ENCODE assay signal across 34 mouse cellular contexts in the genomic region with DNA sequence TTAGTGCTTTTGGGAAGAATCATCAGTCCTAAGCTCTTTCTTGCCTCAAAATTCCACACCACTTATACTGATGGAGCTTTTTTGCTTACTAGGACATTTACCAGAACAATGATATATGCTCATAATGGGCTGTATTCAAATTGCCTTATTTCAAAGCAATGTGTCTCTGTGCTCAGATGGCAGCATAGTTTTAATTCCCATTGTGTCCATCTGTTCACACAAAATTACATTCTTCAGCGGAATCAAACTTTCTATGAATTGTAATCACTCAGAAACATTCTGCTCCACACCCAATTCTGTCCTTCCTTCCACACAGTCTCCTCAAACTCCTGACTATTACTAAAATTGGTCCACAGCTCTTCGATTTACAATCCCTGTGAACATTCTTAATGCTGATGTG.
"Had no signal": no experiment of that assay in that cellular context is flagged by ENCODE, and none has a peak within 500 bp of the region (broad histone marks: within the 10 kb centered on the region; RNA-seq: fewer than 3 reads in every experiment).

No protein-coding gene starts in this region.

- ATAC-seq: hindbrain, embryonic 16.5 days; hindbrain, postnatal 0 days; inflammation-experienced regulatory T-cells, adult 6 months; intestine, embryonic 15.5 days; intestine, embryonic 16.5 days; intestine, postnatal 0 days had no signal

- H3K9ac ChIP-seq: heart, embryonic 12.5 days; heart, embryonic 13.5 days; heart, embryonic 15.5 days; hindbrain, embryonic 12.5 days; hindbrain, embryonic 13.5 days; hindbrain, embryonic 14.5 days; hindbrain, embryonic 15.5 days; intestine, embryonic 15.5 days; kidney, embryonic 15.5 days had no signal

- H3K36me3 ChIP-seq: heart, embryonic 12.5 days; heart, embryonic 13.5 days; heart, embryonic 15.5 days; hindbrain, embryonic 10.5 days; hindbrain, embryonic 12.5 days; hindbrain, embryonic 13.5 days; hindbrain, embryonic 15.5 days; intestine, embryonic 15.5 days; kidney, embryonic 15.5 days had no signal

- H3K27ac ChIP-seq: heart, embryonic 13.5 days; heart, embryonic 15.5 days; hindbrain, embryonic 10.5 days; hindbrain, embryonic 12.5 days; hindbrain, embryonic 13.5 days; hindbrain, embryonic 14.5 days; hindbrain, embryonic 15.5 days; hindbrain, postnatal 0 days; intestine, embryonic 15.5 days; kidney, embryonic 15.5 days; kidney, postnatal 0 days; layer of hippocampus, adult 2 months; left cerebral cortex, adult 2 months had no signal

- H3K4me3 ChIP-seq: heart, embryonic 12.5 days; heart, embryonic 13.5 days; heart, embryonic 15.5 days; hindbrain, embryonic 10.5 days; hindbrain, embryonic 12.5 days; hindbrain, embryonic 13.5 days; hindbrain, embryonic 15.5 days; intestine, embryonic 15.5 days; kidney, embryonic 15.5 days; layer of hippocampus, adult 2 months; left cerebral cortex, adult 2 months had no signal

- H3K9me3 ChIP-seq: heart, embryonic 12.5 days; heart, embryonic 13.5 days; heart, embryonic 15.5 days; hindbrain, embryonic 10.5 days; hindbrain, embryonic 12.5 days; hindbrain, embryonic 13.5 days; hindbrain, embryonic 15.5 days; intestine, embryonic 15.5 days; kidney, embryonic 15.5 days had no signal

- H3K4me2 ChIP-seq: heart, embryonic 11.5 days; heart, embryonic 12.5 days; heart, embryonic 13.5 days; heart, embryonic 15.5 days; hindbrain, embryonic 12.5 days; hindbrain, embryonic 13.5 days; hindbrain, embryonic 14.5 days; hindbrain, embryonic 15.5 days; intestine, embryonic 15.5 days; kidney, embryonic 15.5 days had no signal

- DNase-seq: heart, postnatal 10 days; heart, postnatal 14 days; heart, postnatal 36 days; heart, postnatal 4 days; kidney, adult 11 months; kidney, adult 18-20 months; kidney, adult 2 months; kidney, adult 8-10 months; kidney, postnatal 10 days; kidney, postnatal 14 days; kidney, postnatal 25 days; kidney, postnatal 36 days; kidney, postnatal 4 days; layer of hippocampus, adult 9-11 months; layer of hippocampus, postnatal 36 days had no signal

- H3K4me1 ChIP-seq: heart, embryonic 12.5 days; heart, embryonic 15.5 days; hindbrain, embryonic 10.5 days; hindbrain, embryonic 12.5 days; hindbrain, embryonic 13.5 days; hindbrain, embryonic 15.5 days; intestine, embryonic 15.5 days had no signal

- H3K27me3 ChIP-seq: heart, embryonic 12.5 days; heart, embryonic 13.5 days; heart, embryonic 15.5 days; hindbrain, embryonic 12.5 days; hindbrain, embryonic 13.5 days; hindbrain, embryonic 15.5 days; intestine, embryonic 15.5 days; kidney, embryonic 15.5 days had no signal
